In the genomic region with DNA sequence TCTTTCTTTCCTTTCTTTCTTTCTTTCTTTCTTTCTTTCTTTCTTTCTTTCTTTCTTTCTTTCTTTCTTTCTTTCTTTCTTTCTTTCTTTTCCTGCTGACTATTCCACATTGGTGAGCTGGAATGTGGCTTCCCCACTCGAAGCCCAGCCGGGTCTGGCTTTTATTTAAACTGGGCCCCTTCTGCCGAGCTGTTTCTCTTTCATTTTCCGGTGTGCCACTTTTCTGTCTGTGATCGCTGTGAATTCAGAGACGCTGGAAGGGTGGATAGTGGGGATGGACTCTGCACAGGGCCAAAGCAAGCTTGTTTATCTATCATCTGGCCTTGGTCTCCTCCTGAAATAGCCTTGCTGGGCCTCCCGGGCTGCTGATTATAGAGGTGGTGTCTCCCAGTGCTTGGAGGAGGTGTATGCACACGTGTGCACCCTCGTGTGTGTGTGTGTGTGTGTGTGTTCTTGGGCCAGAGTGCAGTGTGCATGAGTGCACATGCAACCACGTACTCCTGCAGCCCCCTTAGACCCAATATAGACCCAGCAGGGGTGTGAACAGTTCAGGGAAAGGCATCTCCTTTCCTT, we compare ENCODE assay signal across 8 mouse cellular contexts. TPM values are rescaled to one million over a fixed set of nuclear protein-coding genes. Genes with fewer than 3 reads are reported as not detected.
A peak's percentile ranks its signal among the peaks of the same experiment; 100 is the strongest.
DNase-seq lines count a peak whose midpoint lies in the region; ATAC-seq and TF ChIP-seq lines count a peak whose summit lies in the region.

No protein-coding gene starts in this region.

- TF ChIP-seq CTCF in stomach, postnatal 0 days (IDR thresholded peaks at IDR 0.05; ENCODE audit: low read depth) = no peak

- peaks cover 45% of the 10 kb centered on the region for H3K4me1 ChIP-seq in heart, embryonic 12.5 days (replicated peaks)
- H3K4me1 ChIP-seq in limb, embryonic 11.5 days (ENCODE audit: control insufficient read depth, insufficient read depth, low read length) = peaks cover 29% of the 10 kb centered on the region
- peaks cover 7% of the 10 kb centered on the region for H3K4me1 ChIP-seq in stomach, postnatal 0 days (replicated peaks; ENCODE audit: control insufficient read depth, insufficient read depth)

- no peak for TF ChIP-seq EP300 in stomach, postnatal 0 days (optimal IDR thresholded peaks at IDR 0.05)

- no peaks in the 10 kb centered on the region for H3K9me3 ChIP-seq in heart, embryonic 12.5 days (replicated peaks)
- H3K9me3 ChIP-seq in limb, embryonic 11.5 days (ENCODE audit: control insufficient read depth, low read length) = no peaks in the 10 kb centered on the region
- no peaks in the 10 kb centered on the region for H3K9me3 ChIP-seq in stomach, postnatal 0 days (ENCODE audit: control insufficient read depth, low read length)

- intact Hi-C loops in heart, postnatal 36 days (cut with DNase I) = no loop called here

- no peak for ATAC-seq in heart, embryonic 12.5 days (ENCODE audit: insufficient number of reproducible peaks, low FRiP score)
- ATAC-seq in limb, embryonic 11.5 days (ENCODE audit: insufficient number of reproducible peaks, low FRiP score, low TSS enrichment, low read depth) = no peak
- no peak for ATAC-seq in stomach, postnatal 0 days (ENCODE audit: low FRiP score, low TSS enrichment)

- 19% methylated on average over 10 of the region's 10 CpGs for WGBS in heart, embryonic 12.5 days
- 36% methylated on average over 10 of the region's 10 CpGs for WGBS in limb, embryonic 11.5 days
- 30% methylated on average over 10 of the region's 10 CpGs for WGBS in stomach, postnatal 0 days

- H3K27me3 ChIP-seq in heart, embryonic 12.5 days (replicated peaks) = 0 out of 2 replicates have a peak, but pooled peaks cover 6% of the 10 kb centered on the region
- H3K27me3 ChIP-seq in limb, embryonic 11.5 days (ENCODE audit: control insufficient read depth, insufficient read depth, low read length) = no peaks in the 10 kb centered on the region
- no peaks in the 10 kb centered on the region for H3K27me3 ChIP-seq in stomach, postnatal 0 days (ENCODE audit: control insufficient read depth, insufficient read depth, low read length)

- peak overlapping the region; percentile 23 for H3K4me3 ChIP-seq in heart, embryonic 12.5 days
- no peak overlapping the region for H3K4me3 ChIP-seq in limb, embryonic 11.5 days (ENCODE audit: low read depth, low read length)
- peak overlapping the region; percentile 34 for H3K4me3 ChIP-seq in stomach, postnatal 0 days (ENCODE audit: low read depth, low read length)

- DNase-seq in heart, postnatal 36 days = no peak
- DNase-seq in ovary, adult 18-20 months (ENCODE audit: low spot score) = peak; percentile 72
- no peak for DNase-seq in ovary, postnatal 14 days (ENCODE audit: low spot score)
- no peak for DNase-seq in limb, embryonic 11.5 days (ENCODE audit: low spot score)
- DNase-seq in stomach, postnatal 0 days (ENCODE audit: low spot score) = no peak
- DNase-seq in cerebellum, postnatal 14 days = no peak
- DNase-seq in cerebellum, adult 11-12 months = no peak

- no peak overlapping the region for H3K27ac ChIP-seq in heart, embryonic 12.5 days (ENCODE audit: poor library complexity, severe bottlenecking)
- H3K27ac ChIP-seq in limb, embryonic 11.5 days (replicated peaks; ENCODE audit: low read depth, low read length) = no peak overlapping the region
- H3K27ac ChIP-seq in stomach, postnatal 0 days (replicated peaks) = no peak overlapping the region; the same call in 1 of the 2 replicates

- peak overlapping the region; percentile 5; the same call in 1 of the 2 replicates for H3K9ac ChIP-seq in heart, embryonic 12.5 days
- H3K9ac ChIP-seq in limb, embryonic 11.5 days (ENCODE audit: low read length) = peak overlapping the region; percentile 36; the same call in 1 of the 2 replicates
- 0 out of 2 replicates have a peak overlapping the region, but pooled peaks have one; percentile 27 for H3K9ac ChIP-seq in stomach, postnatal 0 days (ENCODE audit: low read length)

- peak overlapping the region; percentile 74 for H3K4me2 ChIP-seq in heart, embryonic 12.5 days
- peak overlapping the region; percentile 20 for H3K4me2 ChIP-seq in limb, embryonic 11.5 days (ENCODE audit: low read depth, severe bottlenecking)
- H3K4me2 ChIP-seq in stomach, postnatal 0 days (replicated peaks; ENCODE audit: low read depth) = peak overlapping the region; percentile 52

- no peaks in the 10 kb centered on the region for H3K36me3 ChIP-seq in heart, embryonic 12.5 days
- no peaks in the 10 kb centered on the region for H3K36me3 ChIP-seq in limb, embryonic 11.5 days (ENCODE audit: control insufficient read depth, insufficient read depth, low read length)
- H3K36me3 ChIP-seq in stomach, postnatal 0 days (ENCODE audit: control insufficient read depth, insufficient read depth, low read length) = no peaks in the 10 kb centered on the region

RNA-seq across cellular contexts. Expression of a gene that starts 33.5 kb away (rescaled TPM):
- 102 and 103 TPM in 2 replicates for polyA plus RNA-seq in heart, embryonic 12.5 days (2016; fragmentation: Nextera tagmentation; extraction: Ambion mirVana)
- total RNA-seq in heart, postnatal 36 days (2021) = 10 to 100 TPM; 28.6 to 37.1 TPM
- 208 and 226 TPM in 2 replicates for polyA plus RNA-seq in limb, embryonic 11.5 days (2014; fragmentation: Nextera tagmentation; extraction: Ambion mirVana)
- 42.9 and 46.2 TPM in 2 replicates for polyA plus RNA-seq in stomach, postnatal 0 days (2015; fragmentation: Nextera tagmentation; extraction: Ambion mirVana)

Comparison
In these comparisons a context has a peak if more than half of its experiments do, and no peak if none do; other contexts are left out.
1. H3K4me2 ChIP-seq: peak in every context shown above with its lines; median percentile 74 in heart, embryonic 12.5 days; 52 in stomach, postnatal 0 days; 20 in limb, embryonic 11.5 days.